Mouse (Mus musculus) cerebellum, adult 2 months (tissue): ENCODE measurements around the gene Gstt1. TPM values are rescaled to one million over a fixed set of nuclear protein-coding genes. Genes with fewer than 3 reads are reported as not detected.

Experiments
- DNase-seq, 2 experiments: peaks; one replicate each; pipeline ENCODE4 v3.0.0; 2021
- H3K27ac ChIP-seq: fragments of 200-500 bp; 2 replicates; pipeline ENCODE4 v1.5.1; 2012; ENCODE audit warnings: low read length, control low read depth, inconsistent platforms; ENCODE audit not compliant: insufficient read depth
- H3K27me3 ChIP-seq: fragments of 200-500 bp; 2 replicates; pipeline ENCODE4 v1.6.1; 2012; ENCODE audit warnings: inconsistent platforms, mild to moderate bottlenecking, low read length, moderate library complexity; ENCODE audit not compliant: control insufficient read depth, insufficient read depth
- H3K4me1 ChIP-seq: fragments of 200-500 bp; 2 replicates; pipeline ENCODE4 v1.6.1; 2011; ENCODE audit warnings: low read length; ENCODE audit not compliant: control insufficient read depth, insufficient read depth
- H3K4me3 ChIP-seq: fragments of 200-500 bp; replicated peaks from 2 replicates; pipeline ENCODE3; 2011; ENCODE audit warnings: mild to moderate bottlenecking, low read depth, low read length, control low read depth; ENCODE audit not compliant: insufficient read depth
- CTCF ChIP-seq: fragments of 200-500 bp; IDR thresholded peaks from 2 replicates; pipeline ENCODE4 v1.5.1; 2011; ENCODE audit warnings: low read depth, mild to moderate bottlenecking, control low read depth, low read length, moderate library complexity, borderline replicate concordance; ENCODE audit not compliant: insufficient read depth
- POLR2A ChIP-seq: fragments of 200-500 bp; IDR thresholded peaks from 2 replicates; pipeline ENCODE4 v1.6.1; 2011; ENCODE audit warnings: low read length, control low read depth, borderline replicate concordance; ENCODE audit not compliant: insufficient read depth
- WGBS: fragments of 180-500 bp; shearing (Covaris S2); methylation state at CpG from one replicate; pipeline ENCODE4 v1.1.7; 2018; 5-methylcytosine and 5-hydroxymethylcytosine counted together
- polyA plus RNA-seq: library from polyadenylated mRNA; depleted of rRNA; stranded (reverse); fragments of >200 nt; gene quantifications from 2 replicates; pipeline ENCODE4 v1.2.3, GENCODE M21; 2012

Gstt1 gene
- polyA plus RNA-seq, 1 experiment, result 37.6 TPM

DNA sequence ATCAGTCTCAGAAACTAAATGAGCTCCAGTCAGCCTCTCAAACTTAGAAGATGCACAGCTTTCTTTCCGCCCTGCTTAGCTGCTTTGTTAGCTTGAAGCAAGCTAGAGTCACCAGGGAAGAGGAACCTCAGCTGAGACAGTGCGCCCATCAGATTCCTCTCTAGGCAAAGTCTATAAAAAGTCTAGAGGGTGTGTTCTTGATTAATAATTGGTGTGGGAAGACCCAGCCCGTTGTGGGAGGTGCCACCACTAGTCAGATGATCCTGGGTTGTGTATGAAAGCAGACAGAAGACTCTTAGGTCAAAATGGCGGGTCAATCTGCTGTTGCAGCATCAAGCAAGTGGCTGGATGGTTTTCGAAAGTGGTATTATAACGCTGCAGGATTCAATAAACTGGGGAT lies 31.5 kb downstream of the Gstt1 start:
- Histone ChIP-seq H3K4me1 (peaks cover 3% of the 10 kb centered on the region; the same call in 1 of the 2 replicates), H3K4me3 (no peak overlapping the region), H3K27ac (no peak overlapping the region), H3K27me3 (no peaks in the 10 kb centered on the region)
- no peak for TF ChIP-seq CTCF
- TF ChIP-seq POLR2A, result no peak
- no peak for DNase-seq
- 87% methylated on average over 6 of the region's 6 CpGs for WGBS

DNA sequence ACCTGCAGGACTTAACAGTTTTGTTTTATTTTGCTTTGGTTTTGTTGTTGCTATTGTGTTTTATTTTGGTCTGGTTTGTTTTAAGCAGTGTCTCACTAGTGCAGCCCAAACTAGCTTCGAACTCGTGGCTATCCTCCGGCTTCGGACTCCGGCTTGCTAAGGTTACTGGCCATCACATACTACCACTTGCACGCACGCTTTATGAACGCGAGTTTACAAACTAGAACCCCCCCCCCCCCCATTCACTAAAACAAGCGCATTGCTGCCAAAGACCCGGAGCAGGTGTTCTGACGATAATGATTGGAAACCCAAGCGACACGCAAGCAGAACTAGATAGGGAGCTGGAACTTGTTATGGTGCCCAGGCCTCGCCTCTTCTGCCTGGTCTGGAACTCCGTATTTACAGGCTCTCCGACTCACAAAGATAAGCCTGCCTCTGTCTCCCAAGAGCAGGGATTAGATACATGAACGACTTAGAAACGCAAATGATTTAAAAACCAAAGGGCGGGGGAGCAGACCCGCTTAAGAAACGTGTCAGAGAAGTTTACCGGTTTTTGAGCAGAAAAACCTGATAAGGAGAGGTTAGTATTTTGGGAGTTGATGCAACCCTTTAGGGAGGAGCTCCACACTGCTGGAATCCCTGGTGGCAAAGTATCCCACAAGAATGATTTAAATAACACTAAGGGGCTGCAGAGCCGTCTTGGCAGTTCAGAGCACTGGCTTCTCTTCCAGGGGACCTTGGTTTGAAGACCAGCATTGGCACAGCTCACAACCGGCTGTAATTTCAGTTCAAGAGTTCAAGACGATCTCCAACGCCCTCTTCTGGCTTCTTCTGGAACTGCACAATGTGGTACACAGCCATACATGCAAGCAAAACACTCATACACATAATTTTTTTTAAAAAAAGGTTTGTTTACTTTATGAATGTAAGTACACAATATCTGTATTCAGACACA lies 33.6 kb downstream of the Gstt1 start:
- Histone ChIP-seq H3K27me3 (no peaks in the 10 kb centered on the region), H3K4me1 (no peaks in the 10 kb centered on the region; the same call in 1 of the 2 replicates), H3K4me3 (peak overlapping the region; percentile 59), H3K27ac (no peak overlapping the region)
- WGBS, result under 1% methylated on average over 27 of the region's 27 CpGs
- TF ChIP-seq CTCF (peak; percentile 60), POLR2A (no peak)
- DNase-seq, result peak; percentile 66 to 74

GRCm38 (mm10) chr10:75763682-75764518 lies 34.5 kb downstream of the Gstt1 start, which contains the start of gene Cabin1:
Cabin1 (minus strand) TSS chr10:75764341.
- no peaks in the 10 kb centered on the region for H3K27me3 ChIP-seq
- TF ChIP-seq POLR2A (peak; percentile 98), CTCF (no peak)
- DNase-seq, result peak; percentile 97 to 98
- H3K27ac ChIP-seq, result 0 out of 2 replicates have a peak within 1 kb of the TSS, but pooled peaks have one; percentile 10
- H3K4me1 ChIP-seq, result no peaks in the 10 kb centered on the region; the same call in 1 of the 2 replicates
- H3K4me3 ChIP-seq, result peak within 1 kb of the TSS; percentile 59
- under 1% methylated on average over 61 of the region's 61 CpGs for WGBS

- TF ChIP-seq CTCF, result no peak
- no peak for TF ChIP-seq POLR2A
- Histone ChIP-seq H3K27ac (no peak overlapping the region), H3K27me3 (no peaks in the 10 kb centered on the region), H3K4me3 (no peak overlapping the region), H3K4me1 (no peaks in the 10 kb centered on the region; the same call in 1 of the 2 replicates)
- WGBS, result 90% methylated on average over 3 of the region's 3 CpGs
- no peak for DNase-seq
Observed at GRCm38 (mm10) chr10:75762413-75762812, 36.0 kb downstream of the Gstt1 start.

GRCm38 (mm10) chr10:75760311-75760710 lies 38.1 kb downstream of the Gstt1 start:
- Histone ChIP-seq H3K4me1 (peaks cover 7% of the 10 kb centered on the region), H3K27me3 (no peaks in the 10 kb centered on the region), H3K4me3 (no peak overlapping the region), H3K27ac (no peak overlapping the region)
- no peak for TF ChIP-seq POLR2A
- 95% methylated on average over 3 of the region's 3 CpGs for WGBS
- DNase-seq, result no peak

- TF ChIP-seq CTCF, result no peak
- no peak for TF ChIP-seq POLR2A
- Histone ChIP-seq H3K27me3 (no peaks in the 10 kb centered on the region), H3K4me1 (peaks cover 8% of the 10 kb centered on the region), H3K27ac (no peak overlapping the region), H3K4me3 (no peak overlapping the region)
- 69% methylated on average over 11 of the region's 11 CpGs for WGBS
- DNase-seq, result no peak
Observed at GRCm38 (mm10) chr10:75756719-75757118, 41.7 kb downstream of the Gstt1 start.

DNA sequence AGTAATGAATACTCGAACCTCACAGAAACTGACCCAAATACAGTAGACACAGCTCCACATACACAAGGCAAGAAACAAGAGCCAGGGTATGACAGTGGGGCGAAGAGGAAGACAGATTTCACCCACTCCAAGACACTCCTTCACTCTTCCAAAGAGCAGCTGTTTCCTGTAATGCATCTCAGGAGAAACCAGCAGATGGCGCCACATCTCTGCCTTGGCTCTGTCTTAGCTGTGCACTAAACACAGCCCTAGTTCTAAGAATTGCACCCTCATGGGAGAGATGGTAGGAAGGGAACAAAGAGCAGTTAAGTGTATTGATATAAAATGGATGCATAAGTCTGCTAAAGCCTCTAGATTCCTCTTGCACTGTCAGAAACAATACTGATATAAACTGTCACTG lies 54.4 kb downstream of the Gstt1 start:
- Histone ChIP-seq H3K27ac (peak overlapping the region; percentile 77), H3K27me3 (no peaks in the 10 kb centered on the region), H3K4me3 (no peak overlapping the region), H3K4me1 (peaks cover 25% of the 10 kb centered on the region)
- 41% methylated on average over 3 of the region's 3 CpGs for whole genome bisulfite sequencing
- TF ChIP-seq CTCF (peak; percentile 94), POLR2A (no peak)
- peak; percentile 81 to 85 for DNase-seq

GRCm38 (mm10) chr10:75743369-75743768 lies 55.0 kb downstream of the Gstt1 start:
- TF ChIP-seq POLR2A (no peak), CTCF (no peak)
- peak; percentile 68 to 81 for DNase-seq
- no peak overlapping the region for H3K4me3 ChIP-seq
- peak overlapping the region; percentile 77 for H3K27ac ChIP-seq
- H3K27me3 ChIP-seq, result no peaks in the 10 kb centered on the region
- H3K4me1 ChIP-seq, result peaks cover 25% of the 10 kb centered on the region
- WGBS, result 14% methylated on average over 12 of the region's 12 CpGs
